Mouse (Mus musculus) liver, postnatal 0 days (tissue): ENCODE measurements around the gene Rph3a.

Source experiments
- CTCF ChIP-seq: sonication (generic); IDR thresholded peaks from 2 replicates; pipeline ENCODE4 v1.5.1; 2016; ENCODE audit warnings: antibody characterized with exemption, low read depth
- EP300 ChIP-seq: IDR thresholded peaks from 2 replicates; pipeline ENCODE4 v1.6.1; 2016; ENCODE audit warnings: antibody characterized with exemption, low read depth, mild to moderate bottlenecking

GRCm38 (mm10) chr5:120938586-120938985 is 71.3 kb downstream of the Rph3a start:
- TF ChIP-seq CTCF: no peak
- TF ChIP-seq EP300: no peak
